Mouse (Mus musculus): ENCODE results near the gene Synj2. TPM values are rescaled to one million over a fixed set of nuclear protein-coding genes. Genes with fewer than 3 reads are reported as not detected.

Synj2 gene
- polyA plus RNA-seq, 1 experiment: 3.1 TPM

GRCm38 (mm10) chr17:6007902-6008301 is 66.8 kb downstream of the Synj2 start:
- 2% methylated on average over 9 of the region's 9 CpGs for WGBS
- no peak for TF ChIP-seq POLR2A (IDR thresholded peaks at IDR 0.05; ENCODE audit: borderline replicate concordance, control insufficient read depth, low read depth, low read length)
- no peak for TF ChIP-seq CTCF (IDR thresholded peaks at IDR 0.05; ENCODE audit: control insufficient read depth, insufficient read depth, low read length)

GRCm38 (mm10) chr17:6008590-6008989 is 67.5 kb downstream of the Synj2 start:
- Histone ChIP-seq H3K4me3 (replicated peaks; ENCODE audit: control insufficient read depth, low read depth, low read length) (no peak overlapping the region), H3K27ac (ENCODE audit: control insufficient read depth, insufficient read depth, low read depth, low read length, poor library complexity) (0 out of 2 replicates have a peak overlapping the region, but pooled peaks have one; percentile 26), H3K4me1 (ENCODE audit: control insufficient read depth, insufficient read depth, low read length) (peaks cover 14% of the 10 kb centered on the region)
- TF ChIP-seq POLR2A (IDR thresholded peaks at IDR 0.05; ENCODE audit: borderline replicate concordance, control insufficient read depth, low read depth, low read length): no peak
- WGBS: 18% methylated on average over 11 of the region's 11 CpGs

More at GRCm38 (mm10) chr17:6007902-6008301, 66.8 kb downstream of the Synj2 start:
- H3K4me3 ChIP-seq (replicated peaks; ENCODE audit: control insufficient read depth, low read depth, low read length): peak overlapping the region; percentile 1
- peak overlapping the region; percentile 60 for H3K27ac ChIP-seq (ENCODE audit: control insufficient read depth, insufficient read depth, low read depth, low read length, poor library complexity)
- H3K4me1 ChIP-seq (ENCODE audit: control insufficient read depth, insufficient read depth, low read length): peaks cover 14% of the 10 kb centered on the region

DNA sequence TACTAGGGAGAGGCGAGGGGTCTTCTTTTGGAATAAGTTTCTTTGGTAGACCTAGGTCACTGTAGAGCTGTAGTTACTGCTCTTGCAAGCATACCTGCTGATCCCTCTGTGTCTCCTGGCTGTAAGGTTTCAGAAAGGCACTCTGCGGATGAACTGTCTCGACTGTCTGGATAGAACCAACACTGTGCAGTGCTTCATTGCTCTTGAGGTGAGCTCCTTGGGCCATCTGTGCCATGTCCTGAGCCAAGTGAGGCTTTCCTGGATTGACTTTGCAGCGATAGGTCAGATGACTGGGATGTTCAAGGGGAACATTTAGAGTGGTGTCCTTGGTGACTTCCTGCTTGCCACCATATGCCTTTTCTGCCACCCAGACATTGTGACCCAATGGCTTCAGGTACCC is 68.5 kb downstream of the Synj2 start:
- Histone ChIP-seq H3K4me3 (replicated peaks; ENCODE audit: control insufficient read depth, low read depth, low read length) (no peak overlapping the region), H3K4me1 (ENCODE audit: control insufficient read depth, insufficient read depth, low read length) (peaks cover 14% of the 10 kb centered on the region), H3K27ac (ENCODE audit: control insufficient read depth, insufficient read depth, low read depth, low read length, poor library complexity) (no peak overlapping the region)
- no peak for TF ChIP-seq CTCF (IDR thresholded peaks at IDR 0.05; ENCODE audit: control insufficient read depth, insufficient read depth, low read length)
- no peak for TF ChIP-seq POLR2A (IDR thresholded peaks at IDR 0.05; ENCODE audit: borderline replicate concordance, control insufficient read depth, low read depth, low read length)
- WGBS: 85% methylated on average over 4 of the region's 4 CpGs

DNA sequence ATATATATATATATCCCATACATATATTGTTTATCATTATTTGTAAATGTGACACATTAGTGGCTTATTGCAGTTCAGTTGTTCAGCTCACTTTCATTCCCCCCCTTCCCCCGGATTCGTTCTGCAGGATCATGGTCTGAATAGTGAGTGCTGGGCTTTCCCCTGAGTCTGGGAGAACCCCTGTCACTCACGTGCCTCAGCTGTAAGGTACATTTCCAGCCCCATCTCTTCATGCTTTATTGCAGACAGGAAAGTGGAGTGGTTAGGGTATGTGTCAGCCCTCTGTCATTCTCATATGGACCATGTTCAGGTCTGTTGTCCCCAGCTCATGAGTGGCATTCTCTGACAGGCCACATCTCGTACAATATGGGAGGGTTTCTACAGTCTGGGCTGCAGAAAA is 72.0 kb downstream of the Synj2 start:
- WGBS: 86% methylated on average over 4 of the region's 4 CpGs
- H3K27ac ChIP-seq (ENCODE audit: control insufficient read depth, insufficient read depth, low read depth, low read length, poor library complexity): no peak overlapping the region
- peaks cover 3% of the 10 kb centered on the region; the same call in 1 of the 2 replicates for H3K4me1 ChIP-seq (ENCODE audit: control insufficient read depth, insufficient read depth, low read length)
- H3K4me3 ChIP-seq (replicated peaks; ENCODE audit: control insufficient read depth, low read depth, low read length): no peak overlapping the region
- TF ChIP-seq CTCF (IDR thresholded peaks at IDR 0.05; ENCODE audit: control insufficient read depth, insufficient read depth, low read length) (no peak), POLR2A (IDR thresholded peaks at IDR 0.05; ENCODE audit: borderline replicate concordance, control insufficient read depth, low read depth, low read length) (no peak)

DNA sequence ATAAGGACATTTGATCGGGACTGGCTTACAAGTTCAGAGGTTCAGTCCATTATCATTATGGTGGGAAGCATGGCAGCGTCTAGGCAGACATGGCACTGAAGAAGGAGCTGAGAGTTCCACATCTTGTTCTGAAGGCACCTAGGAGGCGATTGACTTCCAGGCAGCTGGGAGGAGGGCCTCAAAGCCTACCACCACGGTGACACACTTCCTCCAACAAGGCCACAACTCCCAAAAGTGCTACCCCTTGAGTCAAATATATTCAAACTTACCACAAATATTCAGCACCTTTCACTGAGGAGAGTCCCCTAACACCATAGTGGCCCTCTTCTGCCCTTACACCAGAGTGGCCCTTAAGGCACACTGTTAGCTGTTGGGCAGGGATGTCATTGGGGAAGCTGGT is 73.9 kb downstream of the Synj2 start:
- Histone ChIP-seq H3K27ac (ENCODE audit: control insufficient read depth, insufficient read depth, low read depth, low read length, poor library complexity) (no peak overlapping the region), H3K4me3 (replicated peaks; ENCODE audit: control insufficient read depth, low read depth, low read length) (no peak overlapping the region), H3K4me1 (ENCODE audit: control insufficient read depth, insufficient read depth, low read length) (no peaks in the 10 kb centered on the region; the same call in 1 of the 2 replicates)
- WGBS: 57% methylated on average over 4 of the region's 4 CpGs
- no peak for TF ChIP-seq POLR2A (IDR thresholded peaks at IDR 0.05; ENCODE audit: borderline replicate concordance, control insufficient read depth, low read depth, low read length)

DNA sequence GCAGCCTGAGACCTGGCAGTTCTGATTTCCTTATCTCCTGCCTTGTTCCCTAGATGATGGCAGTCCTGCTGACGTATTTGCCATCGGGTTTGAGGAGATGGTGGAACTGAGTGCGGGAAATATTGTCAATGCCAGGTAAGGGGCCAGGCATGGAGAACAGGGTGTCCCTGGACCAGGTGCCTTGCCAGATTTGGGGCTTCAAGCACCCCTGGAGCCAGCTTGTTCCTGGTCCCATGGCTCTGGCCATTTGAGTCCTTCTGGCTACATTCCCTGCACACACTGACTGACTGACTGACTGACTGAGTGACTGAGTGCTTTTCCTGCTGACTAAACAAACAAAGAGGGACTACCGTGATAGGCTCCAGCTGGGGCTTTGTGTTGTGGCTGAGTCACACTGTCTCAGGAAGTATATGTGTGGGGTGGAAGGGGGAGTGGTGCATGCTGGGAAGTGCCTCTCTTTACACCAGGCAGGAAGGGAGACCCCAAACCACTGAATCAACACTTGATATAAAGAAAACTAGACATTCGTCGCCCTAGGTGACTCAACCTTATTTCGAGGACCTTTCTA is 75.2 kb downstream of the Synj2 start:
- no peak overlapping the region for H3K4me3 ChIP-seq (replicated peaks; ENCODE audit: control insufficient read depth, low read depth, low read length)
- 29% methylated on average over 7 of the region's 7 CpGs for WGBS
- no peak for TF ChIP-seq CTCF (IDR thresholded peaks at IDR 0.05; ENCODE audit: control insufficient read depth, insufficient read depth, low read length)
- TF ChIP-seq POLR2A (IDR thresholded peaks at IDR 0.05; ENCODE audit: borderline replicate concordance, control insufficient read depth, low read depth, low read length): no peak
- no peaks in the 10 kb centered on the region; the same call in 1 of the 2 replicates for H3K4me1 ChIP-seq (ENCODE audit: control insufficient read depth, insufficient read depth, low read length)
- H3K27ac ChIP-seq (ENCODE audit: control insufficient read depth, insufficient read depth, low read depth, low read length, poor library complexity): no peak overlapping the region

DNA sequence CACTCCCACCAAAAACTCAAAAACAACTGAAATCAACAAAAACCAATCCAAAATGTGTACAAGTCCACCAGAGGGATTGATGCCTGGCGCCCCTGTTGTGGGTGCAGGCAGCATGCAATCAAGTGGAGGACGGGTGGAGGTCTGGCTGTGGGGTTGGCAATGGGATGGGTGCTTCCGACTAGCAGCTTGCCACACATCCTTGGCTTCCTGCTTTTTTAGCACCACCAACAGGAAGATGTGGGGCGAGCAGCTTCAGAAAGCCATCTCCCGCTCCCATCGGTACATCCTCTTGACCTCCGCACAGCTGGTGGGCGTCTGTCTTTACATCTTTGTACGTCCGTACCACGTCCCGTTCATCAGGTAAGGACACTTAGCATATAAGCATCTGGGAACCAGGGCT is 76.2 kb downstream of the Synj2 start:
- TF ChIP-seq CTCF (IDR thresholded peaks at IDR 0.05; ENCODE audit: control insufficient read depth, insufficient read depth, low read length): peak; percentile 39; the same call in 1 of the 2 replicates
- 0 out of 2 replicates have a peak, but pooled peaks have one; percentile 11 for TF ChIP-seq POLR2A (IDR thresholded peaks at IDR 0.05; ENCODE audit: borderline replicate concordance, control insufficient read depth, low read depth, low read length)
- Histone ChIP-seq H3K4me1 (ENCODE audit: control insufficient read depth, insufficient read depth, low read length) (no peaks in the 10 kb centered on the region; the same call in 1 of the 2 replicates), H3K27ac (ENCODE audit: control insufficient read depth, insufficient read depth, low read depth, low read length, poor library complexity) (no peak overlapping the region)

DNA sequence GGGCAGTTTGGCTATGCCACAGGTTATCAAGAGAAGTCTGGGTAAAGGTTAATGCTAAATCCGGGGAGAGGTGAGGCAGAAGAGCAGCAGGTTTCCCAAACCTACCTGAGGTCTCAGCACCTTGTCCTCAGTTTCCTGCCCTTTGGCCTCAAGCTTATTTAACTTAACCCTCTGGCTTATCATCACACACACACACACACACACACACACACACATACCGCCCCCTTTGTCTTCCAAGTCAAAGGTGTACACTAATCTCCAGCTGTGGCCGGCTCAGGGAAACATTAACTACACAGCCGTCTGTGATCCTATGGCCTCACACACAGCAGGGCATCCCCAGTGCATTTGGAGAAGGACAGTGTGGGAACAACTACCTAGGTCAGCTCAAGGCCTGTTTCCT is 77.3 kb downstream of the Synj2 start:
- WGBS: 88% methylated on average over 4 of the region's 4 CpGs
- no peaks in the 10 kb centered on the region; the same call in 1 of the 2 replicates for H3K4me1 ChIP-seq (ENCODE audit: control insufficient read depth, insufficient read depth, low read length)
- H3K27ac ChIP-seq (ENCODE audit: control insufficient read depth, insufficient read depth, low read depth, low read length, poor library complexity): no peak overlapping the region

More for the DNA sequence above, 76.2 kb downstream of the Synj2 start:
- WGBS: 46% methylated on average over 12 of the region's 12 CpGs
- H3K4me3 ChIP-seq (replicated peaks; ENCODE audit: control insufficient read depth, low read depth, low read length): no peak overlapping the region

DNA sequence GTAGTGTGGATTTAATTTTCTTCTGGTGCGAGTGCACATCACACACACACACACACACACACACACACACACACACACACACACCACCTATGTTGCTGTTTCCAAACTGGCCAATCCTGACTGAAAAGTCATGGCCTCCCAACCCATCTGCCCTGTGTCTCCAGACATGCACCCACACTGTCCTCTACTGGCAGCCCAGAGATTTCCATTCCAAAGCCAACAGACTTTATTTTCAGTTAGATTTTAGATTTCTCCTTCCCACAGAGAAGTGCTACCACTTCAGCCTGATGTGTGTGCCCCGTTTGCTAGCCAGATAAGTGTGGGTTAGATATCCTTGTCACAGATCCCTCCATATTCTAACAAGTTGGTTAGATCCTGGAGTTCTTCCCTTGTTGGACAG is 78.7 kb downstream of the Synj2 start:
- Histone ChIP-seq H3K4me3 (replicated peaks; ENCODE audit: control insufficient read depth, low read depth, low read length) (no peak overlapping the region), H3K4me1 (ENCODE audit: control insufficient read depth, insufficient read depth, low read length) (no peaks in the 10 kb centered on the region; the same call in 1 of the 2 replicates), H3K27ac (ENCODE audit: control insufficient read depth, insufficient read depth, low read depth, low read length, poor library complexity) (no peak overlapping the region)
- WGBS: 25% methylated on average over 2 of the region's 2 CpGs
- no peak for TF ChIP-seq POLR2A (IDR thresholded peaks at IDR 0.05; ENCODE audit: borderline replicate concordance, control insufficient read depth, low read depth, low read length)
- TF ChIP-seq CTCF (IDR thresholded peaks at IDR 0.05; ENCODE audit: control insufficient read depth, insufficient read depth, low read length): peak; percentile 79

More for the DNA sequence above, 77.3 kb downstream of the Synj2 start:
- TF ChIP-seq POLR2A (IDR thresholded peaks at IDR 0.05; ENCODE audit: borderline replicate concordance, control insufficient read depth, low read depth, low read length) (no peak), CTCF (IDR thresholded peaks at IDR 0.05; ENCODE audit: control insufficient read depth, insufficient read depth, low read length) (no peak)
- no peak overlapping the region for H3K4me3 ChIP-seq (replicated peaks; ENCODE audit: control insufficient read depth, low read depth, low read length)

Measured in bone marrow, adult 2 months (tissue).